Mouse (Mus musculus): ENCODE data around the gene Gm973.

GRCm38 (mm10) chr1:59580131-59580751 lies 64.2 kb downstream of the Gm973 start:
- TF ChIP-seq CTCF (IDR thresholded peaks at IDR 0.05; ENCODE audit: extremely low read depth, insufficient read depth, low read length) (no peak), POLR2A (IDR thresholded peaks at IDR 0.05; ENCODE audit: extremely low read depth, insufficient read depth, low read length) (no peak)
